Mouse (Mus musculus): ENCODE data around the gene Cpsf4l. TPM values are rescaled to one million over a fixed set of nuclear protein-coding genes. Genes with fewer than 3 reads are reported as not detected.

Cpsf4l gene
- polyA plus RNA-seq, 1 experiment = not detected

GRCm38 (mm10) chr11:113749749-113750351, 40.0 kb upstream of the Cpsf4l start:
- Histone ChIP-seq H3K27ac (ENCODE audit: insufficient read depth, low read depth, low read length) (no peak overlapping the region), H3K4me3 (ENCODE audit: insufficient read depth, low read length) (peak overlapping the region; percentile 89), H3K4me1 (ENCODE audit: control insufficient read depth, insufficient read depth, low read length) (peaks cover 31% of the 10 kb centered on the region)
- TF ChIP-seq CTCF (IDR thresholded peaks at IDR 0.05; ENCODE audit: low read depth, low read length) = no peak
- no peak for TF ChIP-seq POLR2A (IDR thresholded peaks at IDR 0.05; ENCODE audit: borderline replicate concordance, low read depth, low read length)

- H3K4me3 ChIP-seq (ENCODE audit: insufficient read depth, low read length) = peak overlapping the region; percentile 89
- peak overlapping the region; percentile 34 for H3K27ac ChIP-seq (ENCODE audit: insufficient read depth, low read depth, low read length)
- peaks cover 31% of the 10 kb centered on the region for H3K4me1 ChIP-seq (ENCODE audit: control insufficient read depth, insufficient read depth, low read length)
- no peak for TF ChIP-seq POLR2A (IDR thresholded peaks at IDR 0.05; ENCODE audit: borderline replicate concordance, low read depth, low read length)
- no peak for TF ChIP-seq CTCF (IDR thresholded peaks at IDR 0.05; ENCODE audit: low read depth, low read length)
These were observed 39.1 kb upstream of the Cpsf4l start for GRCm38 (mm10) chr11:113748797-113749521.

GRCm38 (mm10) chr11:113747725-113748380, 38.0 kb upstream of the Cpsf4l start:
- Histone ChIP-seq H3K27ac (ENCODE audit: insufficient read depth, low read depth, low read length) (peak overlapping the region; percentile 93), H3K4me1 (ENCODE audit: control insufficient read depth, insufficient read depth, low read length) (peaks cover 31% of the 10 kb centered on the region), H3K4me3 (ENCODE audit: insufficient read depth, low read length) (peak overlapping the region; percentile 60)
- TF ChIP-seq POLR2A (IDR thresholded peaks at IDR 0.05; ENCODE audit: borderline replicate concordance, low read depth, low read length) = no peak
- no peak for TF ChIP-seq CTCF (IDR thresholded peaks at IDR 0.05; ENCODE audit: low read depth, low read length)

GRCm38 (mm10) chr11:113747056-113747455, 37.2 kb upstream of the Cpsf4l start:
- peak overlapping the region; percentile 60 for H3K4me3 ChIP-seq (ENCODE audit: insufficient read depth, low read length)

GRCm38 (mm10) chr11:113745961-113746360, 36.1 kb upstream of the Cpsf4l start:
- peaks cover 31% of the 10 kb centered on the region for H3K4me1 ChIP-seq (ENCODE audit: control insufficient read depth, insufficient read depth, low read length)
- H3K4me3 ChIP-seq (ENCODE audit: insufficient read depth, low read length) = no peak overlapping the region
- no peak overlapping the region for H3K27ac ChIP-seq (ENCODE audit: insufficient read depth, low read depth, low read length)
- TF ChIP-seq CTCF (IDR thresholded peaks at IDR 0.05; ENCODE audit: low read depth, low read length) = no peak
- TF ChIP-seq POLR2A (IDR thresholded peaks at IDR 0.05; ENCODE audit: borderline replicate concordance, low read depth, low read length) = no peak

More at GRCm38 (mm10) chr11:113747056-113747455, 37.2 kb upstream of the Cpsf4l start:
- no peak for TF ChIP-seq CTCF (IDR thresholded peaks at IDR 0.05; ENCODE audit: low read depth, low read length)
- no peak for TF ChIP-seq POLR2A (IDR thresholded peaks at IDR 0.05; ENCODE audit: borderline replicate concordance, low read depth, low read length)
- peak overlapping the region; percentile 93 for H3K27ac ChIP-seq (ENCODE audit: insufficient read depth, low read depth, low read length)
- peaks cover 31% of the 10 kb centered on the region for H3K4me1 ChIP-seq (ENCODE audit: control insufficient read depth, insufficient read depth, low read length)

- Histone ChIP-seq H3K4me1 (ENCODE audit: control insufficient read depth, insufficient read depth, low read length) (peaks cover 29% of the 10 kb centered on the region), H3K4me3 (ENCODE audit: insufficient read depth, low read length) (no peak overlapping the region), H3K27ac (ENCODE audit: insufficient read depth, low read depth, low read length) (no peak overlapping the region)
- TF ChIP-seq POLR2A (IDR thresholded peaks at IDR 0.05; ENCODE audit: borderline replicate concordance, low read depth, low read length) = no peak
- TF ChIP-seq CTCF (IDR thresholded peaks at IDR 0.05; ENCODE audit: low read depth, low read length) = no peak
These were observed 33.2 kb upstream of the Cpsf4l start for GRCm38 (mm10) chr11:113742998-113743397.

GRCm38 (mm10) chr11:113740100-113740499, 30.3 kb upstream of the Cpsf4l start:
- Histone ChIP-seq H3K27ac (ENCODE audit: insufficient read depth, low read depth, low read length) (no peak overlapping the region), H3K4me3 (ENCODE audit: insufficient read depth, low read length) (no peak overlapping the region), H3K4me1 (ENCODE audit: control insufficient read depth, insufficient read depth, low read length) (peaks cover 37% of the 10 kb centered on the region)
- TF ChIP-seq CTCF (IDR thresholded peaks at IDR 0.05; ENCODE audit: low read depth, low read length) = no peak
- no peak for TF ChIP-seq POLR2A (IDR thresholded peaks at IDR 0.05; ENCODE audit: borderline replicate concordance, low read depth, low read length)

GRCm38 (mm10) chr11:113739213-113739612, 29.4 kb upstream of the Cpsf4l start:
- peaks cover 46% of the 10 kb centered on the region for H3K4me1 ChIP-seq (ENCODE audit: control insufficient read depth, insufficient read depth, low read length)

GRCm38 (mm10) chr11:113737912-113738311, 28.1 kb upstream of the Cpsf4l start:
- H3K27ac ChIP-seq (ENCODE audit: insufficient read depth, low read depth, low read length) = peak overlapping the region; percentile 51
- no peak overlapping the region for H3K4me3 ChIP-seq (ENCODE audit: insufficient read depth, low read length)
- peaks cover 57% of the 10 kb centered on the region for H3K4me1 ChIP-seq (ENCODE audit: control insufficient read depth, insufficient read depth, low read length)
- no peak for TF ChIP-seq CTCF (IDR thresholded peaks at IDR 0.05; ENCODE audit: low read depth, low read length)

More at GRCm38 (mm10) chr11:113739213-113739612, 29.4 kb upstream of the Cpsf4l start:
- no peak overlapping the region for H3K4me3 ChIP-seq (ENCODE audit: insufficient read depth, low read length)
- no peak for TF ChIP-seq POLR2A (IDR thresholded peaks at IDR 0.05; ENCODE audit: borderline replicate concordance, low read depth, low read length)
- TF ChIP-seq CTCF (IDR thresholded peaks at IDR 0.05; ENCODE audit: low read depth, low read length) = no peak
- H3K27ac ChIP-seq (ENCODE audit: insufficient read depth, low read depth, low read length) = no peak overlapping the region

GRCm38 (mm10) chr11:113737553-113737854, 27.7 kb upstream of the Cpsf4l start:
- Histone ChIP-seq H3K4me3 (ENCODE audit: insufficient read depth, low read length) (no peak overlapping the region), H3K27ac (ENCODE audit: insufficient read depth, low read depth, low read length) (peak overlapping the region; percentile 51), H3K4me1 (ENCODE audit: control insufficient read depth, insufficient read depth, low read length) (peaks cover 61% of the 10 kb centered on the region)
- TF ChIP-seq POLR2A (IDR thresholded peaks at IDR 0.05; ENCODE audit: borderline replicate concordance, low read depth, low read length) (no peak), CTCF (IDR thresholded peaks at IDR 0.05; ENCODE audit: low read depth, low read length) (no peak)
